Mouse (Mus musculus) midbrain, embryonic 11.5 days (tissue): ENCODE measurements at regions not wholly inside any gene's neighbourhood (a gene's known extent, or its start where the extent isn't known, plus 50 kb on each side); places are given as distances from the start of the nearest gene placed in this dataset.

ENCODE experiments used
- ATAC-seq: fragments of 200-750 bp; cut with Nextera tagmentation; 2 replicates; pipeline ENCODE4 v1.8.0; 2017; ENCODE audit warnings: moderate TSS enrichment, moderate library complexity; ENCODE audit not compliant: low FRiP score
- DNase-seq: peaks from one replicate; pipeline ENCODE4 v3.0.0; 2015; ENCODE audit warnings: low spot score; ENCODE audit errors: missing footprints
- H3K27ac ChIP-seq: fragments of 300-500 bp; sonication (generic); 2 replicates; pipeline ENCODE4 v1.5.1; 2014; ENCODE audit warnings: low read depth, low read length
- H3K27me3 ChIP-seq: fragments of 300-500 bp; sonication (generic); 2 replicates; pipeline ENCODE4 v1.6.1; 2014; ENCODE audit warnings: mild to moderate bottlenecking, low read length, moderate library complexity, mixed read lengths; ENCODE audit not compliant: control insufficient read depth, insufficient read depth
- H3K36me3 ChIP-seq: fragments of 300-500 bp; sonication (generic); 2 replicates; pipeline ENCODE4 v1.6.1; 2014; ENCODE audit warnings: mild to moderate bottlenecking, low read length, moderate library complexity, mixed read lengths; ENCODE audit not compliant: control insufficient read depth, insufficient read depth
- H3K4me1 ChIP-seq: fragments of 300-500 bp; sonication (generic); 2 replicates; pipeline ENCODE4 v1.6.1; 2014; ENCODE audit warnings: low read length; ENCODE audit not compliant: control insufficient read depth, insufficient read depth
- H3K4me2 ChIP-seq: fragments of 300-500 bp; sonication (generic); 2 replicates; pipeline ENCODE4 v1.6.1; 2014; ENCODE audit warnings: mild to moderate bottlenecking, moderate library complexity
- H3K4me3 ChIP-seq: fragments of 300-500 bp; sonication (generic); 2 replicates; pipeline ENCODE4 v1.5.1; 2014; ENCODE audit warnings: low read depth, low read length
- H3K9ac ChIP-seq: fragments of 300-500 bp; sonication (generic); 2 replicates; pipeline ENCODE4 v1.6.1; 2014; ENCODE audit warnings: low read length
- H3K9me3 ChIP-seq: fragments of 300-500 bp; sonication (generic); 2 replicates; pipeline ENCODE4 v1.6.1; 2016; ENCODE audit warnings: low read length; ENCODE audit not compliant: control insufficient read depth
- WGBS: fragments of 180-500 bp; shearing (Covaris S2); extraction: QIAGEN DNeasy Blood & Tissue Kit; methylation state at CpG from one replicate; pipeline ENCODE4 v1.1.7; 2014; 5-methylcytosine and 5-hydroxymethylcytosine counted together

DNA sequence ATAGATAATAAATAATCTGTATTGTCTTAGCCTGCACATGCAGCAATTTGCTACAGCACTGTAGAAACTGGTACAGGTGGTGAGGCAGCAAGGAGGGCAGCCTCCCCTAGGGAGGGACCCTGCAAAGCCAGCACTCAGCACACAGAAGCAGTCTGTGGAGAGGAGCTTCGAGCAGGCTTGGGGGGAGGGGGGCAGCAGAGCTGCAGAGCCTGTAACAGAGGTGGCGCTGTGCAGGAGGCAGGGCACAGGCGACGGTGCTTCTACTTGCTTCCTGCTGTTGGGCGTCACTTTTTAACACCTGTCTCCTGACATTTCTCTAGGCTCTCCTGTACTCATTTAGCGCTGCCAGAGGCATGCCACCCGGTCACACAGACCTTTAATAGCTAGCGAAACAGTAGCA lies 404.6 kb upstream of the Gm6657 start:
- Histone ChIP-seq H3K27me3 (no peaks in the 10 kb centered on the region), H3K4me3 (peak overlapping the region; percentile 21; the same call in 1 of the 2 replicates), H3K9ac (no peak overlapping the region), H3K9me3 (no peaks in the 10 kb centered on the region), H3K4me1 (peaks cover 2% of the 10 kb centered on the region), H3K27ac (no peak overlapping the region), H3K4me2 (peak overlapping the region; percentile 50), H3K36me3 (no peaks in the 10 kb centered on the region)
- ATAC-seq (peak; percentile 83), DNase-seq (peak; percentile 94)
- WGBS = 2% methylated on average over 8 of the region's 8 CpGs

DNA sequence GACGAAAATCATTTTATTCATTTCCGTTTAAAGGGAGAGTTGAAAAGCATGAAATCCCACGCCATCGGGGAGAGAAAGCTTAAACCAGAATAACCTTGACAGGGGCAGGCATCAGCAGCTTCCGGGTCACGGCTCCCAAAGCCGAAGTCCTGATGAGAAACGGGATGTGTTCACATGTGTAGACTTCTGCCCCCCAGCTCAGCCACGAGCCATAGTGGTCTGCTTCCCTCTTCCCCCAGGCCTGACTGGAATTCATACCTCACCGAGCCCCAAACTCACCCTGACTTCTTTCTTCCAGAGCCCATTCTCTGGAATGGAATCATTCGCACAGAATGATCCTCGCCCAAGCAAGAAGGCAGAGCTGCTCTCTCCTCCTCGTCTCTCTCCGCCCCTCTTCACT lies 404.2 kb upstream of the Gm6657 start:
- no peak overlapping the region for H3K27ac ChIP-seq
- no peaks in the 10 kb centered on the region for H3K36me3 ChIP-seq
- no peaks in the 10 kb centered on the region for H3K27me3 ChIP-seq
- H3K4me3 ChIP-seq = peak overlapping the region; percentile 21; the same call in 1 of the 2 replicates
- H3K4me1 ChIP-seq = peaks cover 2% of the 10 kb centered on the region
- ATAC-seq (no peak), DNase-seq (peak; percentile 85)
- H3K9me3 ChIP-seq = no peaks in the 10 kb centered on the region
- H3K4me2 ChIP-seq = peak overlapping the region; percentile 50
- WGBS = 13% methylated on average over 14 of the region's 14 CpGs
- H3K9ac ChIP-seq = 0 out of 2 replicates have a peak overlapping the region, but pooled peaks have one; percentile 10

DNA sequence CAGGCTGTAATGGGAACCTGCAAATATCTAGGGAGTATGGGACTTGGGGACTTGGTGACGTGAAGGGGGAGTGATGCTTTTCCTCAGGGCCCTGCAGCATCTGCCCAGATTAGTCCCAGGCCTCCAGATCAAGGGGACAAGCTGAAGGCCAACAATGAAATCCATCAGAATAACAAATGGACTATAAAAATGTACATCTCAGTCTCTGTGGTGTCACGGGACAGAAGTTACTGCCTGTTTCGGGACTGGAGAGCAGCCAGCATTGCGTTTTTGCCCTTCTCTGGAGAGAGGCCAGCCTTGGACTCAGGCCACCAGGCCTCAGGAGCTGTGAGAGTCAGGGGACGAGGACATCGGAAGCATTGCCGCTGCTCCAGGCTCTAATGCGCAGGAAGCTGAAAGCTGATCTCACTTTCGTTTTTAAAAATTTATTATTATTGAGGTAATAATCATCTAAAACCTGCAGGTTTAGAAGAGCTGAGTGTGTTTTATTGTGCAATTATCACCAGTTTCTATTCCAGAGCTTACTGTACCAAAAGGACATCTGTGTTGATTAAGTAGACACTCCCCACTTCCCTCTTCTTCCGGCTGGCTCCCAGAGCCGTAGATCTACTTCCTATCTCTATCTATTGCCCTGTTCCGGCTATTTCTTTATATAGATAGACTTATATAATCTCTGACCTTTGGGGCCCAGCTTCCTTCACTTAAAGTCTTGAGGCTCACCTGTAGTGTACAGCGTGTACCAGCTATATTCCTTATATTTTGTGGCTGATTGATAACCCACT lies 403.0 kb upstream of the Gm6657 start:
- no peak for DNase-seq
- no peaks in the 10 kb centered on the region for H3K36me3 ChIP-seq
- H3K9me3 ChIP-seq = no peaks in the 10 kb centered on the region
- H3K27me3 ChIP-seq = no peaks in the 10 kb centered on the region
- 87% methylated on average over 13 of the region's 13 CpGs for WGBS
- no peak overlapping the region for H3K9ac ChIP-seq
- no peak for ATAC-seq
- H3K4me3 ChIP-seq = no peak overlapping the region
- no peak overlapping the region for H3K4me2 ChIP-seq
- peaks cover 2% of the 10 kb centered on the region for H3K4me1 ChIP-seq
- H3K27ac ChIP-seq = no peak overlapping the region

- DNase-seq (peak; percentile 54), ATAC-seq (no peak)
- no peak overlapping the region for H3K27ac ChIP-seq
- no peaks in the 10 kb centered on the region for H3K36me3 ChIP-seq
- H3K4me3 ChIP-seq = no peak overlapping the region
- 83% methylated on average over 4 of the region's 4 CpGs for WGBS
- no peak overlapping the region for H3K4me2 ChIP-seq
- H3K27me3 ChIP-seq = no peaks in the 10 kb centered on the region
- peaks cover 11% of the 10 kb centered on the region for H3K4me1 ChIP-seq
- no peak overlapping the region for H3K9ac ChIP-seq
- no peaks in the 10 kb centered on the region for H3K9me3 ChIP-seq
These were observed 395.5 kb upstream of the Gm6657 start for GRCm38 (mm10) chr12:77798516-77798915.

- Histone ChIP-seq H3K4me1 (peaks cover 11% of the 10 kb centered on the region), H3K4me3 (no peak overlapping the region), H3K27me3 (no peaks in the 10 kb centered on the region), H3K9ac (0 out of 2 replicates have a peak overlapping the region, but pooled peaks have one; percentile 14), H3K9me3 (no peaks in the 10 kb centered on the region), H3K4me2 (no peak overlapping the region), H3K36me3 (no peaks in the 10 kb centered on the region), H3K27ac (peak overlapping the region; percentile 41; the same call in 1 of the 2 replicates)
- WGBS = 40% methylated on average over 12 of the region's 12 CpGs
- peak; percentile 91 for DNase-seq
- ATAC-seq = peak; percentile 55; the same call in 1 of the 2 replicates
These were observed 394.8 kb upstream of the Gm6657 start for GRCm38 (mm10) chr12:77799134-77799770.

- Histone ChIP-seq H3K27ac (no peak overlapping the region), H3K4me2 (no peak overlapping the region), H3K36me3 (no peaks in the 10 kb centered on the region), H3K9me3 (no peaks in the 10 kb centered on the region), H3K4me1 (no peaks in the 10 kb centered on the region), H3K4me3 (no peak overlapping the region), H3K9ac (no peak overlapping the region), H3K27me3 (no peaks in the 10 kb centered on the region)
- no peak for DNase-seq
- 89% methylated on average over 7 of the region's 7 CpGs for WGBS
- ATAC-seq = no peak
These were observed 386.4 kb upstream of the Gm6657 start for GRCm38 (mm10) chr12:77807674-77808073.

- no peak overlapping the region for H3K4me2 ChIP-seq
- WGBS = 38% methylated on average over 2 of the region's 2 CpGs
- DNase-seq = peak; percentile 83
- H3K9me3 ChIP-seq = no peaks in the 10 kb centered on the region
- H3K4me1 ChIP-seq = no peaks in the 10 kb centered on the region
- H3K27me3 ChIP-seq = no peaks in the 10 kb centered on the region
- no peak overlapping the region for H3K27ac ChIP-seq
- no peaks in the 10 kb centered on the region for H3K36me3 ChIP-seq
- no peak for ATAC-seq
- no peak overlapping the region for H3K4me3 ChIP-seq
- no peak overlapping the region for H3K9ac ChIP-seq
These were observed 382.8 kb upstream of the Gm6657 start for GRCm38 (mm10) chr12:77811276-77811675.

DNA sequence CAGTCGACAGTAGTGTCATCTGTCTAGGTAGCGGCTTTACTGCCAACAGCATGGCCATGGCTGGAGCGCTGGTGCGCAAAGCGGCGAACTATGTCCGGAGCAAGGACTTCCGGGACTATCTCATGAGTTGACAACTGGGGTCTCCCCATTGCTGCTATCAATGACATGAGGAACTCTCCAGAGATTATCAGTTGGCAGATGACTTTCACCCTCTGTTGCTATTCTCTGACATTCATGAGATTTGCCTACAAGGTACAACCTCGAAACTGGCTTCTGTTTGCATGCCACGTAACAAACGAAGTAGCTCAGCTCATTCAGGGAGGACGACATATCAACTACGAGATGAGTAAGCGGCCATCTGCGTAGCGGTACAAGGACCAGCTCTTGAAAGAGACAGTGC lies 374.6 kb upstream of the Gm6657 start:
- H3K4me2 ChIP-seq = no peak overlapping the region
- no peaks in the 10 kb centered on the region for H3K9me3 ChIP-seq
- ATAC-seq (no peak), DNase-seq (no peak)
- H3K36me3 ChIP-seq = no peaks in the 10 kb centered on the region
- H3K27me3 ChIP-seq = no peaks in the 10 kb centered on the region
- H3K4me1 ChIP-seq = no peaks in the 10 kb centered on the region
- H3K4me3 ChIP-seq = no peak overlapping the region
- no peak overlapping the region for H3K27ac ChIP-seq
- H3K9ac ChIP-seq = no peak overlapping the region
- WGBS = 97% methylated on average over 16 of the region's 16 CpGs

- WGBS = 47% methylated on average over 3 of the region's 3 CpGs
- Histone ChIP-seq H3K4me2 (no peak overlapping the region), H3K4me3 (no peak overlapping the region), H3K9ac (no peak overlapping the region), H3K9me3 (no peaks in the 10 kb centered on the region; the same call in 1 of the 2 replicates), H3K4me1 (no peaks in the 10 kb centered on the region), H3K36me3 (no peaks in the 10 kb centered on the region), H3K27ac (no peak overlapping the region), H3K27me3 (no peaks in the 10 kb centered on the region)
- no peak for DNase-seq
- ATAC-seq = no peak
These were observed 370.5 kb upstream of the Gm6657 start for GRCm38 (mm10) chr12:77823381-77824030.
